Mouse (Mus musculus): Measurements from ENCODE around the gene Mthfd2l. TPM values are rescaled to one million over a fixed set of nuclear protein-coding genes. Genes with fewer than 3 reads are reported as not detected.

Gene Mthfd2l
- polyA plus RNA-seq, 1 experiment from 2014 or later, result 61.8 TPM

- H3K9me3 ChIP-seq (ENCODE audit: control insufficient read depth, low read length), result no peaks in the 10 kb centered on the region
- no peak overlapping the region for H3K27ac ChIP-seq (ENCODE audit: low read depth, low read length)
- H3K36me3 ChIP-seq (ENCODE audit: control insufficient read depth, insufficient read depth, low read length), result no peaks in the 10 kb centered on the region
- peaks cover 3% of the 10 kb centered on the region for H3K4me1 ChIP-seq (ENCODE audit: control insufficient read depth, insufficient read depth, low read depth, low read length)
- no peak for ATAC-seq
- H3K4me2 ChIP-seq (ENCODE audit: low read length), result no peak overlapping the region
- no peak overlapping the region for H3K9ac ChIP-seq (ENCODE audit: low read depth, low read length)
- no peak overlapping the region for H3K4me3 ChIP-seq (ENCODE audit: low read length)
- 72% methylated on average over 3 of the region's 3 CpGs for WGBS
- H3K27me3 ChIP-seq (replicated peaks; ENCODE audit: control insufficient read depth, insufficient read depth, low read length), result no peaks in the 10 kb centered on the region
Measured at GRCm38 (mm10) chr5:90897429-90897828, 33.5 kb upstream of the Mthfd2l start.

- H3K36me3 ChIP-seq (ENCODE audit: control insufficient read depth, insufficient read depth, low read length), result no peaks in the 10 kb centered on the region
- no peak overlapping the region for H3K9ac ChIP-seq (ENCODE audit: low read depth, low read length)
- no peaks in the 10 kb centered on the region for H3K9me3 ChIP-seq (ENCODE audit: control insufficient read depth, low read length)
- 90% methylated on average over 5 of the region's 5 CpGs for WGBS
- H3K4me3 ChIP-seq (ENCODE audit: low read length), result no peak overlapping the region
- ATAC-seq, result no peak
- peaks cover 6% of the 10 kb centered on the region for H3K27me3 ChIP-seq (replicated peaks; ENCODE audit: control insufficient read depth, insufficient read depth, low read length)
- no peak overlapping the region for H3K27ac ChIP-seq (ENCODE audit: low read depth, low read length)
- no peak overlapping the region for H3K4me2 ChIP-seq (ENCODE audit: low read length)
- peaks cover 8% of the 10 kb centered on the region for H3K4me1 ChIP-seq (ENCODE audit: control insufficient read depth, insufficient read depth, low read depth, low read length)
Measured at GRCm38 (mm10) chr5:90899308-90899707, 31.6 kb upstream of the Mthfd2l start.

GRCm38 (mm10) chr5:90900147-90900546 lies 30.8 kb upstream of the Mthfd2l start:
- no peak for ATAC-seq
- Histone ChIP-seq H3K4me2 (ENCODE audit: low read length) (no peak overlapping the region), H3K9me3 (ENCODE audit: control insufficient read depth, low read length) (no peaks in the 10 kb centered on the region), H3K4me3 (ENCODE audit: low read length) (no peak overlapping the region), H3K36me3 (ENCODE audit: control insufficient read depth, insufficient read depth, low read length) (no peaks in the 10 kb centered on the region), H3K4me1 (ENCODE audit: control insufficient read depth, insufficient read depth, low read depth, low read length) (peaks cover 8% of the 10 kb centered on the region), H3K27me3 (replicated peaks; ENCODE audit: control insufficient read depth, insufficient read depth, low read length) (peaks cover 10% of the 10 kb centered on the region), H3K9ac (ENCODE audit: low read depth, low read length) (no peak overlapping the region), H3K27ac (ENCODE audit: low read depth, low read length) (no peak overlapping the region)
- WGBS, result 46% methylated on average over 7 of the region's 7 CpGs

- no peak overlapping the region for H3K9ac ChIP-seq (ENCODE audit: low read depth, low read length)
- 68% methylated on average over 7 of the region's 7 CpGs for WGBS
- no peak for ATAC-seq
Measured at GRCm38 (mm10) chr5:90900688-90901087, 30.2 kb upstream of the Mthfd2l start.

GRCm38 (mm10) chr5:90902380-90903260 lies 28.3 kb upstream of the Mthfd2l start:
- H3K4me1 ChIP-seq (ENCODE audit: control insufficient read depth, insufficient read depth, low read depth, low read length), result peaks cover 8% of the 10 kb centered on the region
- H3K27me3 ChIP-seq (replicated peaks; ENCODE audit: control insufficient read depth, insufficient read depth, low read length), result peaks cover 10% of the 10 kb centered on the region
- ATAC-seq, result peak; percentile 73
- no peaks in the 10 kb centered on the region for H3K36me3 ChIP-seq (ENCODE audit: control insufficient read depth, insufficient read depth, low read length)
- peak overlapping the region; percentile 40 for H3K4me3 ChIP-seq (ENCODE audit: low read length)
- peak overlapping the region; percentile 84 for H3K4me2 ChIP-seq (ENCODE audit: low read length)
- peak overlapping the region; percentile 23 for H3K9ac ChIP-seq (ENCODE audit: low read depth, low read length)
- H3K9me3 ChIP-seq (ENCODE audit: control insufficient read depth, low read length), result no peaks in the 10 kb centered on the region
- WGBS, result 12% methylated on average over 10 of the region's 10 CpGs
- H3K27ac ChIP-seq (ENCODE audit: low read depth, low read length), result no peak overlapping the region

More at GRCm38 (mm10) chr5:90900688-90901087, 30.2 kb upstream of the Mthfd2l start:
- Histone ChIP-seq H3K9me3 (ENCODE audit: control insufficient read depth, low read length) (no peaks in the 10 kb centered on the region), H3K4me3 (ENCODE audit: low read length) (no peak overlapping the region), H3K36me3 (ENCODE audit: control insufficient read depth, insufficient read depth, low read length) (no peaks in the 10 kb centered on the region), H3K4me2 (ENCODE audit: low read length) (no peak overlapping the region), H3K27me3 (replicated peaks; ENCODE audit: control insufficient read depth, insufficient read depth, low read length) (peaks cover 10% of the 10 kb centered on the region), H3K4me1 (ENCODE audit: control insufficient read depth, insufficient read depth, low read depth, low read length) (peaks cover 8% of the 10 kb centered on the region), H3K27ac (ENCODE audit: low read depth, low read length) (no peak overlapping the region)

- H3K9ac ChIP-seq (ENCODE audit: low read depth, low read length), result peak within 1 kb of the TSS; percentile 23
- H3K4me3 ChIP-seq (ENCODE audit: low read length), result peak within 1 kb of the TSS; percentile 40
- H3K9me3 ChIP-seq (ENCODE audit: control insufficient read depth, low read length), result no peaks in the 10 kb centered on the region
- H3K4me1 ChIP-seq (ENCODE audit: control insufficient read depth, insufficient read depth, low read depth, low read length), result peaks cover 8% of the 10 kb centered on the region
- WGBS, result 6% methylated on average over 21 of the region's 22 CpGs
- H3K27ac ChIP-seq (ENCODE audit: low read depth, low read length), result no peak within 1 kb of the TSS
- peak; percentile 77 for ATAC-seq
- no peaks in the 10 kb centered on the region for H3K36me3 ChIP-seq (ENCODE audit: control insufficient read depth, insufficient read depth, low read length)
- H3K27me3 ChIP-seq (replicated peaks; ENCODE audit: control insufficient read depth, insufficient read depth, low read length), result peaks cover 10% of the 10 kb centered on the region
- H3K4me2 ChIP-seq (ENCODE audit: low read length), result peak within 1 kb of the TSS; percentile 84
Measured at GRCm38 (mm10) chr5:90903339-90904020, 27.4 kb upstream of the Mthfd2l start, which contains the start of gene Cxcl2. Gene Cxcl2 (plus strand): TSS chr5:90903871.

- Histone ChIP-seq H3K4me2 (ENCODE audit: low read length) (no peak overlapping the region), H3K27me3 (replicated peaks; ENCODE audit: control insufficient read depth, insufficient read depth, low read length) (peaks cover 7% of the 10 kb centered on the region), H3K27ac (ENCODE audit: low read depth, low read length) (no peak overlapping the region), H3K9me3 (ENCODE audit: control insufficient read depth, low read length) (no peaks in the 10 kb centered on the region), H3K9ac (ENCODE audit: low read depth, low read length) (no peak overlapping the region), H3K4me3 (ENCODE audit: low read length) (no peak overlapping the region), H3K4me1 (ENCODE audit: control insufficient read depth, insufficient read depth, low read depth, low read length) (no peaks in the 10 kb centered on the region), H3K36me3 (ENCODE audit: control insufficient read depth, insufficient read depth, low read length) (no peaks in the 10 kb centered on the region)
- peak; percentile 85 for ATAC-seq
- WGBS, result 3% methylated on average over 2 of the region's 2 CpGs
Measured at GRCm38 (mm10) chr5:90908983-90909382, 21.9 kb upstream of the Mthfd2l start.

- no peaks in the 10 kb centered on the region for H3K9me3 ChIP-seq (ENCODE audit: control insufficient read depth, low read length)
- H3K27ac ChIP-seq (ENCODE audit: low read depth, low read length), result no peak overlapping the region
- WGBS, result 73% methylated on average over 2 of the region's 2 CpGs
- no peaks in the 10 kb centered on the region for H3K36me3 ChIP-seq (ENCODE audit: control insufficient read depth, insufficient read depth, low read length)
- H3K4me3 ChIP-seq (ENCODE audit: low read length), result no peak overlapping the region
- no peak overlapping the region for H3K4me2 ChIP-seq (ENCODE audit: low read length)
- no peaks in the 10 kb centered on the region for H3K4me1 ChIP-seq (ENCODE audit: control insufficient read depth, insufficient read depth, low read depth, low read length)
- H3K27me3 ChIP-seq (replicated peaks; ENCODE audit: control insufficient read depth, insufficient read depth, low read length), result no peaks in the 10 kb centered on the region
- no peak for ATAC-seq
- no peak overlapping the region for H3K9ac ChIP-seq (ENCODE audit: low read depth, low read length)
Measured at GRCm38 (mm10) chr5:90919495-90919894, 11.4 kb upstream of the Mthfd2l start.

GRCm38 (mm10) chr5:90922958-90923357 lies 8.0 kb upstream of the Mthfd2l start:
- no peaks in the 10 kb centered on the region for H3K9me3 ChIP-seq (ENCODE audit: control insufficient read depth, low read length)
- no peak overlapping the region for H3K4me3 ChIP-seq (ENCODE audit: low read length)
- no peaks in the 10 kb centered on the region for H3K27me3 ChIP-seq (replicated peaks; ENCODE audit: control insufficient read depth, insufficient read depth, low read length)
- no peak for ATAC-seq
- H3K9ac ChIP-seq (ENCODE audit: low read depth, low read length), result no peak overlapping the region
- no peaks in the 10 kb centered on the region for H3K36me3 ChIP-seq (ENCODE audit: control insufficient read depth, insufficient read depth, low read length)
- H3K4me2 ChIP-seq (ENCODE audit: low read length), result no peak overlapping the region
- no peaks in the 10 kb centered on the region for H3K4me1 ChIP-seq (ENCODE audit: control insufficient read depth, insufficient read depth, low read depth, low read length)
- WGBS, result 95% methylated on average over 4 of the region's 4 CpGs
- no peak overlapping the region for H3K27ac ChIP-seq (ENCODE audit: low read depth, low read length)
